Comparison of ENCODE assay signal across 8 mouse cellular contexts in genomic region chr10:57485908-57486541, GRCm38 (mm10). TPM values are rescaled to one million over a fixed set of nuclear protein-coding genes. Genes with fewer than 3 reads are reported as not detected.
DNase-seq lines count a peak whose midpoint lies in the region; ATAC-seq lines count a peak whose summit lies in the region.

TSS of gene Hsf2 (plus strand) at chr10:57486385.

- H3K27me3 ChIP-seq in hindbrain, embryonic 14.5 days (ENCODE audit: control insufficient read depth, insufficient read depth, low read length) = no peaks in the 10 kb centered on the region

- no peaks in the 10 kb centered on the region for H3K9me3 ChIP-seq in hindbrain, embryonic 14.5 days (ENCODE audit: control insufficient read depth, low read length)

- peak within 1 kb of the TSS; percentile 95 for H3K9ac ChIP-seq in hindbrain, embryonic 14.5 days

- H3K27ac ChIP-seq in hindbrain, embryonic 14.5 days = peak within 1 kb of the TSS; percentile 99

- H3K4me3 ChIP-seq in hindbrain, embryonic 14.5 days (replicated peaks; ENCODE audit: low read length) = peak within 1 kb of the TSS; percentile 98

- peak within 1 kb of the TSS; percentile 75 for H3K4me2 ChIP-seq in hindbrain, embryonic 14.5 days (replicated peaks)

- WGBS in hindbrain, embryonic 14.5 days = under 1% methylated on average over 52 of the region's 52 CpGs

- no peaks in the 10 kb centered on the region for H3K36me3 ChIP-seq in hindbrain, embryonic 14.5 days (replicated peaks; ENCODE audit: control insufficient read depth, insufficient read depth)

- DNase-seq in R1 (ENCODE audit: low read depth, low spot score) = peak; percentile 97
- peak; percentile 95 to 97 for DNase-seq in cerebellum, postnatal 25 days
- peak; percentile 88 to 89 for DNase-seq in frontal cortex, postnatal 25 days (ENCODE audit: low spot score in 2 of 2)
- DNase-seq in hindbrain, embryonic 14.5 days (ENCODE audit: low spot score) = peak; percentile 97
- DNase-seq in layer of hippocampus, postnatal 36 days = peak; percentile 95 to 96
- DNase-seq in lung, postnatal 36 days = peak; percentile 98
- peak; percentile 98 for DNase-seq in retina, postnatal 1 day
- peak; percentile 86 to 94 for DNase-seq in urinary bladder, adult 18-20 months (ENCODE audit: low spot score in 2 of 2)

- peak; percentile 100 for ATAC-seq in hindbrain, embryonic 14.5 days (ENCODE audit: low FRiP score)

- H3K4me1 ChIP-seq in hindbrain, embryonic 14.5 days (replicated peaks; ENCODE audit: control insufficient read depth, insufficient read depth, low read length) = peaks cover 19% of the 10 kb centered on the region

RNA-seq across cellular contexts. Expression of gene Hsf2, which starts in this region (rescaled TPM):
- polyA plus RNA-seq in hindbrain, embryonic 14.5 days (2014; fragmentation: Nextera tagmentation; extraction: Ambion mirVana) = 47.8 and 48.5 TPM in 2 replicates
- 10 to 100 TPM; 32.2 to 33.4 TPM for total RNA-seq in layer of hippocampus, postnatal 36 days (2021)

Comparison
In these comparisons a context has a peak if more than half of its experiments do, and no peak if none do; other contexts are left out.
1. Peak in every context shown above with its lines: DNase-seq, ATAC-seq, H3K4me3 ChIP-seq and H3K27ac ChIP-seq.